Mouse (Mus musculus) kidney, adult 2 months (tissue): ENCODE measurements around the gene Ffar1. TPM values are rescaled to one million over a fixed set of nuclear protein-coding genes. Genes with fewer than 3 reads are reported as not detected.

Experiments
- DNase-seq: peaks from one replicate; pipeline ENCODE4 v3.0.0; 2021
- H3K27ac ChIP-seq: fragments of 200-500 bp; 2 replicates; pipeline ENCODE4 v1.5.1; 2012; ENCODE audit warnings: low read depth, low read length, control low read depth, inconsistent platforms; ENCODE audit not compliant: insufficient read depth
- H3K27me3 ChIP-seq: fragments of 200-500 bp; replicated peaks from 2 replicates; pipeline ENCODE4 v1.6.1; 2012; ENCODE audit warnings: mild to moderate bottlenecking, moderate library complexity, low read length, inconsistent platforms; ENCODE audit not compliant: control insufficient read depth, insufficient read depth
- H3K36me3 ChIP-seq: fragments of 200-500 bp; 2 replicates; pipeline ENCODE4 v1.6.1; 2012; ENCODE audit warnings: mild to moderate bottlenecking, moderate library complexity, low read length, inconsistent platforms; ENCODE audit not compliant: control insufficient read depth, insufficient read depth
- H3K4me1 ChIP-seq: fragments of 200-500 bp; 2 replicates; pipeline ENCODE4 v1.6.1; 2011; ENCODE audit warnings: low read length; ENCODE audit not compliant: control insufficient read depth, insufficient read depth
- H3K4me3 ChIP-seq: fragments of 200-500 bp; 2 replicates; pipeline ENCODE4 v1.5.1; 2011; ENCODE audit warnings: mild to moderate bottlenecking, low read depth, low read length, control low read depth; ENCODE audit not compliant: insufficient read depth
- CTCF ChIP-seq: fragments of 200-500 bp; conservative IDR thresholded peaks from 2 replicates; pipeline ENCODE4 v1.5.1; 2011; ENCODE audit warnings: low read depth, mild to moderate bottlenecking, control low read depth, low read length, moderate library complexity, mixed read lengths; ENCODE audit not compliant: insufficient read depth, insufficient read length
- POLR2A ChIP-seq: fragments of 200-500 bp; IDR thresholded peaks from one replicate; pipeline ENCODE4 v1.6.1; 2011; ENCODE audit warnings: low read depth, low read length, control low read depth
- WGBS: fragments of 180-500 bp; shearing (Covaris S2); methylation state at CpG from one replicate; pipeline ENCODE4 v1.1.7; 2018; 5-methylcytosine and 5-hydroxymethylcytosine counted together
- polyA plus RNA-seq: library from polyadenylated mRNA; depleted of rRNA; stranded (reverse); fragments of >200 nt; gene quantifications from 2 replicates; pipeline ENCODE4 v1.2.3, GENCODE M21; 2012; rRNA removed

Gene Ffar1
- polyA plus RNA-seq = 0.03 and 0.48 TPM in 2 replicates

DNA sequence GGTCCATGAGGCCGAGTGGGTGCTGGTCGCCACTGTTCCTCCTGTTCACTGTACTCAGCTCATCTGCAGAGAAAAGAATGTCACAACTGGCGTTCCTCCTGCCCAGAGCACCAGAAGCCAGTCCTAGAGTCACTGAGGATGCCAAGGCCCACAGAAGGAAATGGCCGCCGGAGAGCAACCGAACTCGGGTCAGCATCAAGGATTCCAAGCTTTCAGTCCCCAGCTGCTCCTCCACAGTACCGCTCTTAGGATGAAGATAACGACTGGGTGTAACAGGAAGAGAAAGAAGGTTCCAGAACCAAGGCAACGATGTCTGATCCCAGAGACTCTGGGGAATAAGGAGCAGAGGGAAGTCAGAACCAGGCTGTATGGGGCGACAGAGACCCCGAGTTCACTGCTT lies at the start of gene Ffar1:
Gene Ffar1 (minus strand): TSS at position 101 of the 400 bp plus-strand sequence.
- Histone ChIP-seq H3K27ac (no peak within 1 kb of the TSS), H3K4me3 (no peak within 1 kb of the TSS), H3K36me3 (no peaks in the 10 kb centered on the region), H3K4me1 (no peaks in the 10 kb centered on the region), H3K27me3 (no peaks in the 10 kb centered on the region)
- 87% methylated on average over 12 of the region's 12 CpGs for WGBS
- TF ChIP-seq CTCF = no peak
- TF ChIP-seq POLR2A = no peak
- DNase-seq = no peak

DNA sequence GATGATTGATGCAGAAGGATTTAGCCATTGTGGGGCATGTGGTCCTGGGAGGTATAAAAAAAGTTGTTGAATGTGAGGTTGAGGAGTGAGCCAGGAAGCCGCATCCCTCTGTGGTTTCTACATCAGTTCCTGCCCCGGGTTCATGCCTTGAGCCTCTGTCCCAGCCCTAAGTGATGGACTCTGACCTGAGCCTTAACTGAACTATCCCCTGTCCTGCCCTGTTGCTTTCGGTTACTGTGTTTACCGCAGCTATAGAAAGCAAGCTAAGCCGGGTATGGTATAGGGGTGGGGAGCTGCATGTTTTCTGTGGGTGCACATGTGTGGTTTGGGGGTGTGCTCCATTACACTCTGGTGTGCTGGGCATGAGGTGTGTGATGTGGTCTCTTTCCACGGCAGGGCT lies 48.4 kb upstream of the Ffar1 start:
- no peak for DNase-seq
- WGBS = 63% methylated on average over 6 of the region's 6 CpGs
- no peak overlapping the region for H3K4me3 ChIP-seq

DNA sequence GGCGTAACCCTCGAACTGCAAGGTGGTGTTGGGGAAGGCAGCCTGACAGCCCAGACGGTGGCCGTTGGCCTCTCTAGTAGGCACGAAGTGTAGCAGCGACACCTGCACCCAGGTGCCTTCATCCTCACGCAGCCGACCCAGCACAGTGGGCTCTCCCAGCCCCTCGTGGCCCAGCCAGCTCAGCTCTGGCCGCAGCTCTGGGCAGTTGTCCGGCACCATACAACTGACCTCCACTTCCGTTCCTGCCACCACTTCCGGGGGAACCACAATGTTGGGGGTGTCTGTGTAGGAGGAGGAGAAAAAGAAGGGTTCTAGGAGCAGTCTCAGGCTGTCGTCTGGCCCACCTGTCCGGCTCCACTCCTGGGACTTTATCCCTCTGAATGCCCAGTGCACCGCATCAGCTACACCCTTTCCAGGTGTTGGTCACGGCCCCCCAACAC lies 47.6 kb upstream of the Ffar1 start:
- Histone ChIP-seq H3K27me3 (no peaks in the 10 kb centered on the region), H3K4me3 (peak overlapping the region; percentile 19), H3K4me1 (no peaks in the 10 kb centered on the region), H3K36me3 (no peaks in the 10 kb centered on the region), H3K27ac (no peak overlapping the region)
- no peak for TF ChIP-seq CTCF
- TF ChIP-seq POLR2A = no peak
- DNase-seq = no peak
- 24% methylated on average over 17 of the region's 17 CpGs for WGBS

More for the DNA sequence above, 48.4 kb upstream of the Ffar1 start:
- no peaks in the 10 kb centered on the region for H3K4me1 ChIP-seq
- H3K36me3 ChIP-seq = no peaks in the 10 kb centered on the region
- no peaks in the 10 kb centered on the region for H3K27me3 ChIP-seq
- TF ChIP-seq CTCF (no peak), POLR2A (no peak)
- no peak overlapping the region for H3K27ac ChIP-seq

DNA sequence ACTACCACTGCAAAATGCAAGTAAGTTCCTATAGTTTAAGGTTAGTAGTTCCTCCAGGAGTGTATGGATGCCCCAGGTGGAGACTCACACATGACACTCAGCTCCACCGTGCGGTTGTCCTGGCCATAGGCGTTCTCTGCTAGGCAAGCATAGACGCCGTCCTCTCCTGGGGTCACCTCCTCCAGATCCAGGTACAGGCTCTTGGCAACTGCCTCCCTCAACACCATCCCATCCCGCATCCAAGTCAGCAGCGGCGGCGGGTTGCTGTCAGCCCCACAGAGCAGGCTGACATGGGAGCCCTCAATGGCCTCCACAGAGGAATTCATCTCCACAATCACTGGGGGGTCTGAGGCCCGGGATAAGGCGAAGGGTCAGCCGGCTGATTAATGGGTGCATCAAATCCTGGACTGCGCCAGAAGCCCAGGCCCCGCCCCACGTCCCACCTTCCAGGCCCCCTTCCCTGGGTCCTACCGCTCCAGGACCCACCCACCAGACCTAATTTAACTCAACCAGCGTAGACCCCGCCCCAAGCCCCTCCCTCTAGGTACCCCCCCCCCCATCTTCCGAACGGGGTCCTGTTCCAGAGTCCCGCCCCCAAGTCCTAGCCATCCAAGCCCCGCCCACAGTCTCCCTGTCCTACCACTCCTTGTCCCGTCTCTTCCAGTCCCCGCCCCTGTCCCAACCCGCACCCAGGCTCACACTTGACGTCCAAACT lies 47.1 kb upstream of the Ffar1 start:
- Histone ChIP-seq H3K4me3 (peak overlapping the region; percentile 19), H3K27me3 (no peaks in the 10 kb centered on the region), H3K4me1 (no peaks in the 10 kb centered on the region), H3K36me3 (no peaks in the 10 kb centered on the region), H3K27ac (no peak overlapping the region)
- TF ChIP-seq CTCF (no peak), POLR2A (no peak)
- DNase-seq = peak; percentile 25
- 4% methylated on average over 26 of the region's 26 CpGs for WGBS

DNA sequence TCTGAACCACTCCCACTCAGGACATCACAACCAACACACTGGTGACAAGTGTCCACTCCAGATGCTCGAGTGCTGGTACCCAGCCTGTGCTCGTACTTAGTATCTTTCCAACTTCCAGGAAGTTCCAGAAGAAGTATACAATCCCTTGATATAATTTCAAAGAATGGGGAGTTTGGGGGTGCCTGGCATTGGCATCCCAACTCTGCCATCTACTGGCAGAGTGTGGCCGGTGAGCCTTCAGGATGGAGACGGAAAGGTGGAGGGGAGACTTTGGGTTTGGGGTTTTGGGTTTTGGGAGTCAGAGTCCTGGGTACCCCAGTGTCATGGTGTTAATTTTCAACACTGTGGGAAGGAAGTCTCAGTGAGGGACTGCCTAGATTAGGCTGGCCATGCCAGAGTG lies 42.7 kb upstream of the Ffar1 start:
- no peak for DNase-seq
- Histone ChIP-seq H3K36me3 (no peaks in the 10 kb centered on the region), H3K27ac (no peak overlapping the region), H3K27me3 (no peaks in the 10 kb centered on the region), H3K4me3 (no peak overlapping the region), H3K4me1 (no peaks in the 10 kb centered on the region)
- WGBS = 44% methylated on average over 4 of the region's 4 CpGs
- TF ChIP-seq CTCF = peak; percentile 62
- TF ChIP-seq POLR2A = no peak

DNA sequence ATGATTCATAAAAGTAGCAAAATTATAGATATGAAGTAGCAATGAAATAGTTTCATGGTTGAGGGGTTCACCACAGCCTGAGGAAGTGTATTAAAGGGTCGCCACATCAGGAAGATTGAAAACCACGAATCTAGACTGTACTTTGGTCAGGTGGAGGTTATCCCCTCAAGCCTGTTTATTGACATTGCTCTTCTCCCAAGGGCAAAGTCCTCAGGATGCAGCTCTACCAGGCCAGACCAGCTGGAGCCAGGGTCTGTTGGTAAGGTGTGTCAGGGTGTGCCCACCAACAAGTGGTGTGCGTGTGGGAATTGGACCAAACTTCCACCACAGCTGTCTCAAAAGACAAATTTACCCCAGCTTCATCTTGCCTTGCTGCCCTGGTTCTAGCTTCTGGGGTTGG lies 33.9 kb upstream of the Ffar1 start:
- no peaks in the 10 kb centered on the region for H3K27me3 ChIP-seq
- H3K4me3 ChIP-seq = no peak overlapping the region
- no peak for DNase-seq
- 0 out of 2 replicates have a peak, but pooled peaks cover 3% of the 10 kb centered on the region for H3K4me1 ChIP-seq
- TF ChIP-seq CTCF = no peak
- no peak for TF ChIP-seq POLR2A
- H3K27ac ChIP-seq = no peak overlapping the region
- no peaks in the 10 kb centered on the region for H3K36me3 ChIP-seq
- 63% methylated on average over 3 of the region's 3 CpGs for WGBS

DNA sequence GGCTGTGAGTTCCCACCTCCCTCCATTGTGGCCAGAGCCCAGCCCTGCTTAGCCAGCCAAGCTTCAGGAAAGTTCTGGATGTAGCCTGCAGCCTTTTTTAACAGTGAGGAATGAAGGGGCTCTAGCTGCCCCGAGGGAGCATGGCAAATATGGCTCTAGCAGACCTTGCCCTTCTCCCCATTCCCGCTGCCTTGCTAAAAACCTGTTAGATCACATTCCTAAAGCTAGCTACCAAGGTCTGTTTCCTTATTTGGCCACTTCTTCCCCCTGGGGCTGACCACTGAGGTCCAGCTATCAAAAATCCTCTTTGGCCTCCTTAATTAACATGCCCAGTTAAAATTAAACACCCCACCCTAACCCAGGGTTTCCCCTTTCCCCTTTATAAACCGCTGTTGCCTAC lies 31.2 kb upstream of the Ffar1 start:
- peak; percentile 42 for DNase-seq
- no peaks in the 10 kb centered on the region for H3K27me3 ChIP-seq
- H3K27ac ChIP-seq = peak overlapping the region; percentile 79
- H3K4me3 ChIP-seq = no peak overlapping the region
- no peaks in the 10 kb centered on the region for H3K36me3 ChIP-seq
- H3K4me1 ChIP-seq = 0 out of 2 replicates have a peak, but pooled peaks cover 3% of the 10 kb centered on the region
- WGBS = 49% methylated on average over 3 of the region's 3 CpGs
- TF ChIP-seq CTCF (no peak), POLR2A (no peak)
